Mouse (Mus musculus): ENCODE measurements around the gene Espnl.

- no peak for TF ChIP-seq CTCF (IDR thresholded peaks at IDR 0.05; ENCODE audit: low read depth, low read length)
- no peak for TF ChIP-seq POLR2A (IDR thresholded peaks at IDR 0.05; ENCODE audit: borderline replicate concordance, low read depth, low read length)
Observed at GRCm38 (mm10) chr1:91302021-91302420, 19.9 kb upstream of the Espnl start.
